Mouse (Mus musculus) ovary, postnatal 36 days (tissue): ENCODE data around the gene Sncb.
"Not testable (repeated sequence)": the region's sequence is repeated elsewhere in the genome, so short reads cannot be mapped to it uniquely, and the experiment has no call there.

Source experiments
- DNase-seq: peaks from one replicate; pipeline ENCODE4 v3.0.0; 2022; ENCODE audit warnings: low spot score, mixed read lengths

Gene Sncb

DNA sequence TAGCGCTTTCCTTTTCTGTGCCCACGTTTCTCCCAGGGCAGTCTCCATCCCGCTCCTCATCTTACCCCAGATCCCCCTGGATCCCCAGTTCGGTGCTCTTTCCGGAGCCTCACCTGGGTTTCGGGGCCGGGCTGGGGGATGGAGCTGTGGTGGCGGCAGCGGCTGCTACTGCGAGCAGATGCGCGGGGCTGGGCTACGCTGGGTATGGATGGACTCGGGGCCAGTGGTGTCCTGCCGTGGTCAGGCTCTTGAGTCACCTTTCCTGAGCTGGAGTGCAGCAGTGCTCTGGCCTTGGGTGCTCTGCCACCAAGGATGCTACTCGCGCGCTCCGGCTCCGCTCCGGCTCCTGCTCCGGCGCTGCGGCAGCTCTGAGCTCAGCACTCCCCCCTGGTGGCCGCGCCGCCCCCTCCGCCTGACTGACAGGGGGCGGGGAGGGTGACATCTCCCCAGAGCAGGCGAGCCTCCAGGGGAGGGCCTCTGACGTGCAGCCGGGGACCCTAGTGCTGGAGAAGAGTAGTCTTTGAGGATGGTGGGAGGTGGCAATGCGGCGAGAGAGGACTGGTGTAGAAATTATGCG lies at the start of gene Sncb:
Gene Sncb, minus strand, starts transcription at position 404 of the 577 bp plus-strand sequence.
- DNase-seq = peak; percentile 45

- DNase-seq = no peak
Measured at GRCm38 (mm10) chr13:54813381-54813780, 47.0 kb upstream of the Sncb start.

DNA sequence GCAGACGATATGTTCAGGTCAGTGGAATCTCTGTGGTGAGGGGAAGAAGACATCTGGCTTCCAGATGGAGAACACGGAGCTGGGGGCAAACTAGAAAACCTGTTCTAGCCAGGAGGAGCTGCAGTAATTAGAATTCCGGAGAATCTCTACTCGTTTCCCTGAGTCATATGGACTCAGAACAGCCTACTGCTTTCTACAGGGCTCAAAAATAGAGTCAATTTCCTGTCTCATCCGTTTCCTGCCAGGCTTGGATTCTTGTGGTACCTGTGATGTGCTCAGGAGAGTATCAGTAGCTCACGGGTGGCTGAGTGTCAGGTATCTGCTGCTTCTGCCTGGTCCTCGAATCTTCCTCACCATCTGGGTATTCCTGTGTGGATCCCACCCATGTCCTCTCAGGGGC lies 45.1 kb upstream of the Sncb start:
- DNase-seq = no peak

DNA sequence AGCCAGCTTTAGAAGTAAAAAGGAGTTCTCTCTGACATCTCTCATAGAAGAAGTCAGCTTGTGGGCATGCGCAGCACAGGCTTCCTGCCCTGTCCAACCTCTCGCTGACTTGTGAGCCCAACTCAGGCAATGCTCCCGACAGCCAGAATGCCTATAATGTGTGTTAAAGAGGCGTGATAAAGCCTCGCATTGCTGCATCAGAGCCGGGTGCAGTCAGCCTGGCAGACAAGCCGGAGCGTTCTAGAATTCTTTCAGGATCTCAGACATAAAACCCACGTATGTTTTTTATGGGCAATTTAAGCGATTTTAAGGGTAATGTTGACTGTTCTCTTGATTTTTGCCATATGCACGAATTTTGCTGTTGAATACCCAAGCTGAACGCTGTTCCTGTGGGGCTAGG lies 41.7 kb upstream of the Sncb start:
- no peak for DNase-seq

GRCm38 (mm10) chr13:54806434-54806976 lies 40.1 kb upstream of the Sncb start:
- DNase-seq = no peak

DNA sequence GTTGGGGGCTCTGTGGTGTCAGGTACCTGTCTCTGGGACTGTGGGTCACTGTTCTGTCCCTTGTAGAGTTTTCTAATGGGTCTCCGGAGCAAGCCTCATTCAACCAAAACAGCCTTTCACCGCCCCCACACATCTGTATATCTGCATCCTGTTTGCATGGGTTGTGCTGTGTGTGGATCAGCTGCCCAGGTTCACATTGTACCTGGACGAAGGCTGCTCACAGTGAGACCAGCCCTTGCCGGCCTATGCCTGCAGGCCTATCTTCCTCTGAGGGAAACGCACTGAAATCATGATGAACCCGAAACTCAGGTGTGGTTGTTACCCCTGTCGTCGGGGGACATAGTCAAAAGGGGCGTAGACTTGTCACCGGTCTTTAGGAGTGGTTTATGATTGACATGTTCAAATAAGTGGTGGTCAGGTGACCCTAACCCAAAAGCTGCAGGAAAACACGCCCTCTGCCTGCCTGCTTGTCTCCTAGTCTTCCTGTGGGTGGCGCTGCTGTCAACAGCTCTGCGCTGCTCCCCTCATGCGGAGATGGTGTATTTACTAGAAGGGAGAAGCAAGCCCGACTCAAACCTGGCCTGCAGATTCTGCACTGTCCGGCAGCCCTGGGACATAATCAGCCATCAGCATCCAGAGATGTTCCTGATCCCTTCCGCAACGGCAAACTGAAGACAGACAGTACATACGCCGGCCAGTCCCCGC lies 38.9 kb upstream of the Sncb start:
- no peak for DNase-seq

DNA sequence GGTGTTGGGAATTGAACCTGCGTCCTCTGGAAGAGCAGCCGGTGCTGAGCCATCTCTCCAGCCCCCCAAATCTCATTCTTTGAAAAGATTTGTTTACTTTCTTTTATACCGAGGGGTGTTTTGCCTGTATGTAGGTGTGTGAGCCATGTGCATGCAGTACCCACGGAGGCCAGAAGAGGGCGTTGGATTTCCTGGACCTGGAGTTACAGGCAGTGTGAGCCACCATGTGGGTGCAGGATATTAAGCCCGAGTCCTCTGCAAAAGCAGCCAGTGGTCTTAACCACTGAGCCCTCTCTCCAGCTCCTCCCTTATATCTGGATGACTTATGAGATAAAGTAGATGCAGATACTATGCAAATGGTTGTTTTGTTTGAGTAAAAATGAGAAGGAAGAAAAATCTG lies 36.6 kb upstream of the Sncb start:
- DNase-seq = no peak

DNA sequence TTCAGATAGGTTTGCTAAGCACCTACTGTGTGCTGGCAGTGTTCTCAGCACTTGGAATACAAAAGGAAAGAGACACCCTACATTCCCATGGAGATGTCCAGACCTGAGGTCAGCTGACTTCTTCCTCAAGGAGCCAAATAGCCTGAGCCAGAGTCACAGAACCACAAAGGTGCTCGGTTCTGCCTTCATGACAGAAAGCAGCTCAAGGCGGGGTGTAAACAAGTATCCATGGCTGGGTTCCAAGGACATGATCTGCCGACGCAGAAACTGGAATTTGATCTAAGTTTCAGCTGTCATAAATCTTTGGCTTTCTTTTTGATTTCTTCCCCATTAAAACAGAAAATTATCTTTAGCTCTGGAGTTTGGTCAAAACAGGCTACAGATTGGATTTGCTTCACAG lies 33.8 kb upstream of the Sncb start:
- DNase-seq = no peak

DNA sequence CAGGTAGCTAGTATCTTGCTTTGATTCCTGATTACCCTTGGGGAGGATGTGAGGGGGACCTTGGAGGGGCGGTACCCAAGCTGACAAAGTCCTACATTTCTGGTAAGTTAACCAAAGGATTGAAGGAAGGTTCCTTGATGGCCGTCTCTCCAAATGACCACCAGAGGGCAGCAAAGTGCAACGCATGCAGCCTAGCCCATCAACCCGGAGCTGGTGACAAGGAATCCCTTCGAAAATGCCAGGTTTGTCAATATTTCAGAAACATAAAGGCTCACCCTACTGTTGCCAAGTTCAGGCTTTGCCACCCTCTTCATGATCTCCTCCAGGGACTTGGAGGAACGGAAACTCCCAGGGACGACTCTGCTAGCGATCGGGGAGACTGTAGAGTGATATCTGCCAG lies 33.3 kb upstream of the Sncb start:
- peak; percentile 65 for DNase-seq

DNA sequence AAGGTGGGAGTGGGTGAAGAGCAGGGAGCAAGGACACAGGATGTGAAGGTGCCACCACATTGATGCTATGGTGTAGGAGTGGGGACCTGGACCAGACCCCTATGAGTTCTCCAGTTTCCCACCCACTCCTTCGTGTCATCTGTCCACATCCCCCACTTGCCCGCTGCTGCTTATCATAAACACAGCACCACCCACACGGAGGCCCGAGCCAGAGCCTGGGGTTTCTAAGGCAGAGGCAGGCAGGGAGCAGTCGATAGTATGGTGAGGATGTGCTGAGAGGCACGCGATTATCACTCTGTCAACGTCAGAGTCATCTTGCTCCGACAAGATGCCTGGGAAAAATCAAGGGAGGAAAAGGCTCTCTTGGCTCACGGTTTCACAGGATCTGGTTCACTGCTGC lies 32.3 kb upstream of the Sncb start:
- DNase-seq = no peak

DNA sequence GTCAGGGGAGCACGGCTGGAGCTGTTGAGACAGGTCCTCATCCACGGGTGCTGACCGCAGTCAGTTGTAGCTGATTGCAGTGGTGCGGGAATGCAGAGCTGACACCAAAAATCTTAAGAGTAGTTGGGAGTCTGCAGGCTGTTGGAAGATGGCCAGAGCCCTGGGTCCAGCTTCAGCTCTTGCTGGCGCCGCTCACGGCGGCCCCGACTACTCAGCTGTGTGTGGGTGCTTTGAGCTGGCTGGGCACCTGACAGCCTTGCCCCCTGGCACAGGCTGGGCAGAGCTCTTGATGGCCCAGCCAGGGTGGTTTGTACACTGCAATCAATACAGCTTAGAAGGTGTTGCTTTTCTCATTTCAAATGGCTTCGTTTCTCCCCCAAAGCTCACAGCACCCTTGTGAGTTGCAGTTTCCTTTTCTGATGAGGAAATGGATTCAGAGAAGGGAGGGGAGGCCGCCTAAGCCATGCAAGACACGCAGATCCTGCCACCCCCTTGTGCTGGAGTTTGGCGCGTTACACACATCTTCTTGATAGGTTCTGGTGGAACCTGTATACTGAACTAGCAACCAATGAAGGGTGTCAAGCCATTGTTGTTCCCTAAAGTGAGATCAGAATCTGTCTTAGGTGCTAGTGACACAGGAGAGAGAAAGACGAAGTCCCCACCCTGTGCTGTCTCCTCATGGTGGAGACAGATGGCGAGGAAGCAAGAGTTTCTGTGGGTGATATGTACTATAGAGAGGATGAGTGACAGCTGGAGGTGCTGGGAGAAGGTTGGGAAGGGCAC lies 31.7 kb upstream of the Sncb start:
- no peak for DNase-seq

GRCm38 (mm10) chr13:54797356-54797755 lies 31.0 kb upstream of the Sncb start:
- DNase-seq = no peak

DNA sequence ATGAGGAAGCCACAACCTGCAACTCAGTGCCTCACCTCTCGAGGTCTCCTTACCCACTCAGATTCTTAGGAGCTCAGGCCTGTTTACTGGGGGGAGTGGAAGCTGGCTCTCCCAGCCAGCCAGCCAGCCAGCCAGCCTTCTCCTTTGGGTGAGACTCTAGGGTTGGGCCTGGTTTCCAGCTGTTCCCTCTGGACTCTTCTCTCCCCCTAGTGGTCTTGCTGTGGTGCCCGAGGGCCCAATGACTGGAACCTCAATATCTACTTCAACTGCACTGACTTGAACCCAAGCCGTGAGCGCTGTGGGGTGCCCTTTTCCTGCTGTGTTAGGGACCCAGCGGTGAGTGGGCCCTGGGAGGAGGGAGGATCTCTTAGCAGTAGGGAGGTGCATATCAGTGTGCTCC lies 28.4 kb upstream of the Sncb start:
- DNase-seq = no peak

DNA sequence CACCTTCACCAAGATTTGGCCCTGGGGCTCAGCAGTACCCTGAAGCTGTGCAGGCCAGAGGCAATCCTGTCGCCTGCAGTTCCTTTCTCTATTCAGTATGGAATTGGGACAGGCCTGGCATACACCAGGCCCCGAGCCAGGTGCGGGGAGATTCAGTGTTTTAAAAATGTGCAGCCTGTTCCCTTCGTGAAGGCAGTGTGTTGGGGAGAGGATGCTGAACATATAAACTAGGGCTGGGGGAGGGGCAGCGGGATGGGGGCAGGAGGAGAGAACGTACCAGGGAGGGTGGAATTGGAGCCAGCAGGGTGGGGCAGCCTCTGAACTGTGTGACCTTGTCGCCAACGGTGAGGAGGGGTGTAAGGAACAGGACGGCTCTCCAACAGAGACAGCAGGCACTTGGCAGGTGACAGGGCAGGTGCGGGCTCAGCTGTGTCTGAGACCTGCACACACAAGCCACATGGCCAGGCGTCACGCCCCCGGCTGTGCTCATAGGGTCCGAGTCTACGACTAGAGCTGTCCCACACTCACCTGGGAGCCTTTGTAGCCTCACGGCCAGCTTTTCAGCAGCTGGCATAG lies 27.7 kb upstream of the Sncb start:
- no peak for DNase-seq

GRCm38 (mm10) chr13:54792259-54793230 lies 26.1 kb upstream of the Sncb start:
- no peak for DNase-seq

GRCm38 (mm10) chr13:54789561-54790397 lies 23.4 kb upstream of the Sncb start:
- peak; percentile 56 for DNase-seq

GRCm38 (mm10) chr13:54788740-54789560 lies 22.6 kb upstream of the Sncb start, which contains the start of gene Tspan17:
Tspan17 (plus strand) TSS chr13:54789377.
- DNase-seq = peak; percentile 95

- DNase-seq = not testable (repeated sequence)
Measured at GRCm38 (mm10) chr13:54787591-54787990, 21.2 kb upstream of the Sncb start.

GRCm38 (mm10) chr13:54783698-54784097 lies 17.3 kb upstream of the Sncb start, which contains the start of gene Eif4e1b:
Eif4e1b (plus strand) TSS chr13:54783998.
- DNase-seq = no peak
